Mouse (Mus musculus): ENCODE data around the gene Samhd1.

GRCm38 (mm10) chr2:157052448-157052847, 82.6 kb downstream of the Samhd1 start:
- no peak for TF ChIP-seq CTCF (IDR thresholded peaks at IDR 0.05; ENCODE audit: insufficient read depth, low read length)
- TF ChIP-seq POLR2A (IDR thresholded peaks at IDR 0.05; ENCODE audit: borderline replicate concordance, extremely low read depth, low read depth, low read length) = no peak
